Mouse (Mus musculus) MEL (cell line): Measurements from ENCODE around the gene Tnfrsf1b. TPM values are rescaled to one million over a fixed set of nuclear protein-coding genes. Genes with fewer than 3 reads are reported as not detected.

Experiments used
- DNase-seq: peaks from one replicate; pipeline ENCODE4 v3.0.0; 2011; ENCODE audit warnings: low read depth, low spot score
- H3K27ac ChIP-seq: 2 replicates; pipeline ENCODE4 v1.5.1; 2012; ENCODE audit warnings: low read depth, mild to moderate bottlenecking, control low read depth, low read length, moderate library complexity; ENCODE audit not compliant: control insufficient read depth
- H3K27me3 ChIP-seq, 2 experiments: fragments of 150-350 bp in 1 of 2; sonication (generic) in 1 of 2; 2 replicates each; pipeline ENCODE4 v1.6.1; 2012; ENCODE audit warnings: low read length in 2 of 2, mild to moderate bottlenecking in 2 of 2, improper control_type of control experiment in 1 of 2, moderate library complexity in 1 of 2; ENCODE audit not compliant: insufficient read depth in 2 of 2, control insufficient read depth in 1 of 2
- H3K36me3 ChIP-seq, 2 experiments: 2 replicates each; pipeline ENCODE4 v1.6.1; 2012 to 2014; ENCODE audit warnings: low read length in 2 of 2, improper control_type of control experiment in 1 of 2, inconsistent platforms in 1 of 2, mild to moderate bottlenecking in 1 of 2; ENCODE audit not compliant: insufficient read depth in 2 of 2, control insufficient read depth in 1 of 2
- H3K4me1 ChIP-seq, 2 experiments: fragments of 150-350 bp in 1 of 2; sonication (generic) in 1 of 2; 2 replicates each; pipeline ENCODE4 v1.6.1; 2012; ENCODE audit warnings: low read length in 2 of 2, improper control_type of control experiment in 1 of 2, mild to moderate bottlenecking in 1 of 2; ENCODE audit not compliant: insufficient read depth in 2 of 2, control insufficient read depth in 1 of 2
- H3K4me3 ChIP-seq, 2 experiments: fragments of 150-350 bp in 1 of 2; sonication (generic) in 1 of 2; 2 replicates each; pipeline ENCODE4 v1.5.1; 2012; ENCODE audit warnings: low read depth in 2 of 2, low read length in 2 of 2, mild to moderate bottlenecking in 2 of 2, moderate library complexity in 2 of 2, control low read depth in 1 of 2, improper control_type of control experiment in 1 of 2; ENCODE audit not compliant: control insufficient read depth in 1 of 2, insufficient read depth in 1 of 2
- H3K79me2 ChIP-seq: 2 replicates; pipeline ENCODE4 v1.6.1; 2012; ENCODE audit warnings: mild to moderate bottlenecking, low read length, moderate library complexity; ENCODE audit not compliant: control insufficient read depth, poor library complexity, insufficient read depth
- H3K9ac ChIP-seq: 2 replicates; pipeline ENCODE4 v1.6.1; 2012; ENCODE audit warnings: low read depth, mild to moderate bottlenecking, control low read depth, low read length, moderate library complexity; ENCODE audit not compliant: control insufficient read depth, poor library complexity, severe bottlenecking
- H3K9me3 ChIP-seq: fragments of 150-350 bp; sonication (generic); replicated peaks from 2 replicates; pipeline ENCODE4 v1.6.1; 2012; ENCODE audit warnings: mild to moderate bottlenecking, low read length, improper control_type of control experiment, moderate library complexity; ENCODE audit not compliant: insufficient read depth
- BHLHE40 ChIP-seq: IDR thresholded peaks from 2 replicates; pipeline ENCODE4 v1.6.1; 2012; ENCODE audit warnings: low read depth, mild to moderate bottlenecking, inconsistent platforms, low read length, improper control_type of control experiment, borderline replicate concordance
- CHD1 ChIP-seq: IDR thresholded peaks from 2 replicates; pipeline ENCODE4 v1.6.1; 2012; ENCODE audit warnings: low read depth, mild to moderate bottlenecking, inconsistent platforms, low read length, improper control_type of control experiment
- E2F4 ChIP-seq: IDR thresholded peaks from 2 replicates; pipeline ENCODE4 v1.6.1; 2011; ENCODE audit warnings: low read depth, low read length, improper control_type of control experiment, borderline replicate concordance
- ELF1 ChIP-seq: IDR thresholded peaks from 2 replicates; pipeline ENCODE4 v1.6.1; 2014; ENCODE audit warnings: low read depth, mild to moderate bottlenecking, inconsistent platforms, low read length, improper control_type of control experiment, moderate library complexity
- EP300 ChIP-seq, 2 experiments: IDR thresholded peaks; 2 replicates each; pipeline ENCODE4 v1.6.1; 2011; ENCODE audit warnings: improper control_type of control experiment in 2 of 2, low read length in 2 of 2, low read depth in 1 of 2, mild to moderate bottlenecking in 1 of 2
- KAT2A ChIP-seq: conservative IDR thresholded peaks from 2 replicates; pipeline ENCODE4 v1.6.1; 2012; ENCODE audit warnings: low read depth, low read length, improper control_type of control experiment, inconsistent platforms
- MAX ChIP-seq: IDR thresholded peaks from 2 replicates; pipeline ENCODE4 v1.6.1; 2011; ENCODE audit warnings: low read length, improper control_type of control experiment
- MEF2A ChIP-seq: IDR thresholded peaks from 2 replicates; pipeline ENCODE4 v1.6.1; 2014; ENCODE audit warnings: low read depth, mild to moderate bottlenecking, inconsistent platforms, low read length, improper control_type of control experiment; ENCODE audit not compliant: poor library complexity, insufficient replicate concordance, severe bottlenecking; ENCODE audit errors: extremely low read depth
- MYC ChIP-seq: IDR thresholded peaks from 2 replicates; pipeline ENCODE4 v1.6.1; 2011; ENCODE audit warnings: low read depth, mild to moderate bottlenecking, low read length, improper control_type of control experiment, moderate library complexity
- NRF1 ChIP-seq: IDR thresholded peaks from 2 replicates; pipeline ENCODE4 v1.6.1; 2014; ENCODE audit warnings: low read depth, mild to moderate bottlenecking, inconsistent platforms, low read length, improper control_type of control experiment, moderate library complexity; ENCODE audit not compliant: poor library complexity, insufficient read depth, severe bottlenecking
- POLR2A ChIP-seq, 2 experiments: IDR thresholded peaks; 2 replicates each; pipeline ENCODE4 v1.6.1; 2011 to 2012; ENCODE audit warnings: low read length in 2 of 2, mild to moderate bottlenecking in 2 of 2, control low read depth in 1 of 2, improper control_type of control experiment in 1 of 2, low read depth in 1 of 2, moderate library complexity in 1 of 2; ENCODE audit not compliant: control insufficient read depth in 1 of 2, insufficient read depth in 1 of 2, poor library complexity in 1 of 2
- RAD21 ChIP-seq: IDR thresholded peaks from 2 replicates; pipeline ENCODE4 v1.6.1; 2011; ENCODE audit warnings: mild to moderate bottlenecking, low read depth, low read length, improper control_type of control experiment
- RCOR1 ChIP-seq: IDR thresholded peaks from 2 replicates; pipeline ENCODE4 v1.6.1; 2012; ENCODE audit warnings: low read depth, mild to moderate bottlenecking, inconsistent platforms, low read length, improper control_type of control experiment
- SMC3 ChIP-seq: IDR thresholded peaks from 2 replicates; pipeline ENCODE4 v1.6.1; 2011; ENCODE audit warnings: low read depth, low read length, improper control_type of control experiment
- TCF12 ChIP-seq: IDR thresholded peaks from 2 replicates; pipeline ENCODE4 v1.6.1; 2014; ENCODE audit warnings: low read depth, mild to moderate bottlenecking, inconsistent platforms, low read length, improper control_type of control experiment, moderate library complexity
- USF1 ChIP-seq: IDR thresholded peaks from 2 replicates; pipeline ENCODE4 v1.6.1; 2014; ENCODE audit warnings: low read depth, mild to moderate bottlenecking, inconsistent platforms, low read length, improper control_type of control experiment, moderate library complexity
- USF2 ChIP-seq, 2 experiments: IDR thresholded peaks; 2 replicates each; pipeline ENCODE4 v1.6.1; 2011 to 2012; ENCODE audit warnings: improper control_type of control experiment in 2 of 2, low read length in 2 of 2, borderline replicate concordance in 1 of 2, inconsistent platforms in 1 of 2, low read depth in 1 of 2, mild to moderate bottlenecking in 1 of 2; ENCODE audit not compliant: insufficient read depth in 1 of 2
- ZC3H11A ChIP-seq: IDR thresholded peaks from 2 replicates; pipeline ENCODE4 v1.6.1; 2012; ENCODE audit warnings: low read depth, mild to moderate bottlenecking, inconsistent platforms, low read length, improper control_type of control experiment
- polyA plus RNA-seq, 2 experiments: library from polyadenylated mRNA; stranded (reverse) in 1 of 2; unstranded in 1 of 2; fragments of >175 nt in 1 of 2; fragments of >200 nt in 1 of 2; gene quantifications; 2 replicates each; pipeline versions ENCODE4 v1.2.1 to v1.2.4; 2012; ENCODE audit warnings: low replicate concordance in 2 of 2, low read depth in 1 of 2; ENCODE audit not compliant: insufficient read length in 2 of 2, insufficient read depth in 1 of 2, missing spikeins in 1 of 2
- total RNA-seq: library from RNA; depleted of rRNA; stranded (reverse); fragments of 300-350 nt; gene quantifications from 2 replicates; pipeline ENCODE4 v1.2.3, GENCODE M21; 2012

Tnfrsf1b gene
- total and polyA plus RNA-seq, 3 experiments, result 0.58 to 1.2 TPM; not detected in 1

DNA sequence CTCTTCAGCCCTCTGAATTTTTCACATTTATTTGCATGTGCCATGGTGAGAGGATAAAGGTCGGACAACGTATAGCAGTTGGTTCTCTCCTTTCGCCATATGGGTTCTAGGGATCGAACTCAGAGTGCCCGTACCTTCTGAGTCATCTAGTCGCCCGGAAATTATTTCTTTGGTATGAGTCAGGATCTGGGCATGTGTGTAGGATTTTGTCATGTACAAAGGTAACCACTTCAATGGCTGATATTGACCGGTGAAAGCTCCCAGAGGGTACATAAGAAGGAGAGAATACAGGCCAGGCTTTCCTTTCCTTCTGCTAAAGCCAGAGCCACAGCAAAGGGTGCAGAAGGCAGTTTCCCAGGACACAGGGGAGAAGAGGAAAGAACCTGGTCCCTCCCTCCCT is 41.9 kb downstream of the Tnfrsf1b start:
- Histone ChIP-seq H3K9me3 (no peaks in the 10 kb centered on the region), H3K4me3 (no peak overlapping the region), H3K27me3 (no peaks in the 10 kb centered on the region), H3K4me1 (peaks cover 9 to 16% of the 10 kb centered on the region in 2 experiments), H3K36me3 (peaks cover 0 to 8% of the 10 kb centered on the region in 2 experiments; a peak in 2 of 4 replicates), H3K79me2 (no peaks in the 10 kb centered on the region)
- DNase-seq, result no peak
- no peak for TF ChIP-seq SMC3
- TF ChIP-seq USF1, result no peak
- TF ChIP-seq, all 39 proteins: peak for 0
- Histone ChIP-seq H3K27ac (no peak overlapping the region), H3K9ac (no peak overlapping the region)

DNA sequence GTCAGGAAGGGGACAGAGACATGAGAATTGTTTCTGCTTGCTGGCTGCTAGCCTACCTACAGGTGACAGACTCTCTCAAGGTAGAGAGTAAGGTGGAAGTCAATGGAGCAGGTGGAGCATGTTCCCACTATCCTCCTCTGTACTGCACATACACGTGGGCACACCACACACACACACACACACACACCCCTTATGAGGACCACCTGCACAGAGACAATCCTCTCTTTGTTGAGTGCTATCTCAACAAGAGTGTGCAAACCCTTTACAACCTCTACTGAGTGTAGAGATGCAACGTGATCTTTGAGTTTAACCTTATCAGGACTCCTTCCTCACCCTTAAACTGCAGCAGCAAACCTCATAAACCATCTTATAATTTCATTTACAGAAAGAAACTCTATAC is 43.4 kb downstream of the Tnfrsf1b start:
- Histone ChIP-seq H3K79me2 (no peaks in the 10 kb centered on the region), H3K9me3 (no peaks in the 10 kb centered on the region), H3K9ac (no peak overlapping the region), H3K4me3 (no peak overlapping the region), H3K36me3 (peaks cover 0 to 13% of the 10 kb centered on the region in 2 experiments; a peak in 2 of 4 replicates), H3K27me3 (no peaks in the 10 kb centered on the region), H3K4me1 (peaks cover 9 to 21% of the 10 kb centered on the region in 2 experiments), H3K27ac (no peak overlapping the region)
- TF ChIP-seq E2F4 (no peak), EP300 (IDR thresholded peaks at IDR 0.05; ENCODE audit: low read depth in 1 of 2, low read length in 2 of 2) (no peak), POLR2A (IDR thresholded peaks at IDR 0.05; ENCODE audit: control insufficient read depth in 1 of 2, insufficient read depth in 1 of 2, low read depth in 1 of 2, low read length in 2 of 2, poor library complexity in 1 of 2) (no peak), MEF2A (no peak), TCF12 (no peak), MAX (no peak), ZC3H11A (no peak), BHLHE40 (no peak), RCOR1 (no peak), ELF1 (no peak)
- DNase-seq, result no peak

DNA sequence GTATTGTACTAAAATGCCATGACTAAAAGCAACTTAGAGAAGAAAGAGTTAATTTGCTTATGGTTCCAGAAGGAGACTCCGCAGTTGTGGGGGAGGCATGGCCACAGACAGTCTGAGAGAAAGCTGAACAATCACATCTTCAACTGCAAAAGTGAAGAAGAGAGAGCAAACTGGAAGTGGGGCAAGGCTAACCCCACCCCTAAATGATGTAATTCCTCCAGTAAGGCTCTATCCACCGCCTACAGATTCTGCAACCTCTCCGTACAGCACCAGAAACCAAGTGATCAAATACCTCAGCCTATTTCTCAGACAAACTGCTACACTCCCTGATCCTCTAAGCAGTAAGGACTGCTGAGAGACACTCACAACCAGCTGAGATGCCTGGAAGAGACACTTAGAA is 45.2 kb downstream of the Tnfrsf1b start:
- Histone ChIP-seq H3K79me2 (no peaks in the 10 kb centered on the region), H3K4me3 (no peak overlapping the region), H3K9me3 (no peaks in the 10 kb centered on the region), H3K27ac (no peak overlapping the region), H3K36me3 (peaks cover 0 to 20% of the 10 kb centered on the region in 2 experiments; a peak in 2 of 4 replicates), H3K4me1 (peaks cover 13 to 28% of the 10 kb centered on the region in 2 experiments), H3K27me3 (no peaks in the 10 kb centered on the region), H3K9ac (no peak overlapping the region)
- no peak for TF ChIP-seq CHD1
- TF ChIP-seq POLR2A (IDR thresholded peaks at IDR 0.05; ENCODE audit: control insufficient read depth in 1 of 2, insufficient read depth in 1 of 2, low read depth in 1 of 2, low read length in 2 of 2, poor library complexity in 1 of 2), result no peak
- no peak for TF ChIP-seq RAD21
- no peak for TF ChIP-seq MYC
- no peak for TF ChIP-seq KAT2A
- no peak for TF ChIP-seq EP300 (IDR thresholded peaks at IDR 0.05; ENCODE audit: low read depth in 1 of 2, low read length in 2 of 2)
- TF ChIP-seq USF2 (IDR thresholded peaks at IDR 0.05; ENCODE audit: borderline replicate concordance in 1 of 2, insufficient read depth in 1 of 2, low read depth in 1 of 2, low read length in 2 of 2), result no peak
- no peak for TF ChIP-seq NRF1
- DNase-seq, result peak; percentile 15
